Mouse (Mus musculus) heart, postnatal 14 days (tissue): ENCODE data around the gene Basp1. TPM values are rescaled to one million over a fixed set of nuclear protein-coding genes. Genes with fewer than 3 reads are reported as not detected.

Experiments
- DNase-seq, 2 experiments: peaks; one replicate each; pipeline ENCODE4 v3.0.0; 2021 to 2022
- intact Hi-C: fragments of 180-260 bp; cut with DNase I; formaldehyde crosslinking; loops from one replicate; pipeline ENCODE4 v1.15.1; 2025
- total RNA-seq, 2 experiments: library from RNA; stranded (reverse); gene quantifications; 2 replicates each; pipeline ENCODE4 v1.2.3; 2021

The Basp1 gene
- total RNA-seq, 2 experiments from 2014 or later = 3.0 to 4.2 TPM

DNA sequence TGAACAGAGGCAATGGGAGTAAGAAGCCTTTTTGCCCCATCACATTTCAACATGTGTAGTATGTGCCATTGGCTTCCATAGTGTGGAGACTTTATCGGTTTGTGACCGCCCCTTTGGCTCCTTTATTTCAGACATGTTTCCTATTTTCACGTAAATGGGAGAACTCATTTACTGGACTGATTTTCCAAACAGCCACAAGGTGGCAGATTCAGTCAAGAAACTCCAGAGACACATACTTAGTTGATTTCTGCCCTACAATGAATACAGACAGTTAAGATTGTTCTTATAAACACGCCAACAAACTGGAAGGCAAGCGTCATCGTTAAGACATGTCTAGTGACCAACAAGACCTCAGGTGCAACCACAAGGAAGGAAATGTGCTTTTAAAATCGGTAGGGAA, 15.0 kb upstream of the Basp1 start:
- intact Hi-C loops = loop anchor here (2.0 to 5.0 kb wide), 2 partner anchors 288 to 369 kb away; no protein-coding TSS in a partner anchor
- DNase-seq = peak; percentile 16 to 46

DNA sequence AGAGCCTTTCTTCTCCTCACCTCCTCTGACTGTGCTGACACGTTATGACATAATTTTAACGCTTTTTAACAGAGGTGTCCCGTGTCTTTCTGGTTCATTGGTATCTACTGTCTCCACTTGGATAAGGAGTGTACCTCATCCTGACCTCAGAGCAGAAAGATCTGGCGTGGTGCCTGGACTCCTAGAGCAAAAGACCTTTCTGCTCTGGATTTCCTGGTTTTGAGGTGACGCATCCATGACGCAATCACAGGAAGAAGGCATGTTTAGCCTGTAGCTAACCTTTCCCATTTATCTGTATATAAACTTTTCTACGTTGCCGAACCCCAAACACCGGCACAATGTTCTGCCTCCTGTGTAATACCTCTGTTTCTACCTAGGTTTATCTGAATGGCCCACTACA, 6.7 kb upstream of the Basp1 start:
- intact Hi-C loops = no loop called here
- DNase-seq = no peak

DNA sequence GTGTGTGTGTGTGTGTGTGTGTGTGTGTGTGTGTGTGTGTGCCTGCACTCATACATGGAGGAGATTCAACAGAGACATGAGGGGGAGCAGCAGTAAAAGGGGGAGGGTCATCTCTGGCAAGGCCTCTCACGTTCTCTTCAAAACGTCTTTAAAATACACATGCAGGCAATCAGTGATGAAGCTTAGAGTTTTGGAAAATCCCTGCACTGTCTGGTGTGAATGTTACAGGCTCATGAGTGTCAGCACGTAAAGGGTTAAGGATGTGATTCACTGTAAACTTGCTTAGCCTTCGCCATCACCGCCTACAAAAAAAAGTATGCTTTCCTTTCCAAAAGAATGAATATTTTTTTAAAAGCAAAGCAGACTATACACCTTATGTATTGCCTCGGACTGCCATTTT, 2.8 kb upstream of the Basp1 start:
- intact Hi-C loops = loop anchor here (10.0 kb wide), 1 partner anchor 272 kb away; no protein-coding TSS in a partner anchor
- no peak for DNase-seq

DNA sequence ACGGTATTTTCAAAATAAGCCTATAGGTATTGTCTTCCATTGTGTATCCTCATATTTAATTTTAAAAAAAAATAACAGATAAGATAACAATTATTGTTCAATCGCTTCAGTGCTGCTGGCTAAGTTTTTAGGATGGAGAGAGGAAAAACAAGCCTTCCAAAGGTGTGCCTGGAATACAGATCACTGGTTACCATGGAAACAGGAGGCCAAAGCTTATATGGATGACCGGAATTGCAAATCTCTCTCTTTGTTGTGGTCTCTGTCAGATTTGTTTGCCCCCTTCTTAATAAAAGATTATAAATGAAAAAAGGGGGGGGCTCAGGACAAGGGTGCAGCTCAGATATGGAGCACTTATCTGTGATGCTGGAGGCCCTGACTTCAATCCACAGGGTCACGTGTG, 2.4 kb upstream of the Basp1 start:
- no peak for DNase-seq
- intact Hi-C loops = loop anchor here (2.0 to 10.0 kb wide), 2 partner anchors 271 to 827 kb away; no protein-coding TSS in a partner anchor

DNA sequence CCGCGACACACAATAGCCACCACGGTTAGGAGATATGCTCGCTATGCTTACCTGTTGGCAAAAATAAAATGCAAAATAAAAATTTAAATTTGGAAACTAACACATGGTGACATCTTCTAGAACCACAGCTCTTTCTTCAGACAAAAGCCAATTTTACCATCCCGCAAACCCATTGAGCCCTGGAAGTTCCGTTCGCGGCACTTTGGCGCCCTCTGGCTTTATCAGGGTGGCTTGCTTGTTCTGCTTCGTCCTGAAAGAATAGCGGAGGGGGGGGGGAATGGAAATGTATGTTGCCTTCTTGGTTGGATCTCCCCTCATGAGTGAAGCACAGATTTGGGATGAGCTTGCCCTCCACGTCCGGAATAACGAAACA, 1.2 kb upstream of the Basp1 start:
- intact Hi-C loops = loop anchor here (2.0 to 10.0 kb wide), 4 partner anchors 270 to 826 kb away; no protein-coding TSS in a partner anchor
- DNase-seq = peak; percentile 82 to 87

DNA sequence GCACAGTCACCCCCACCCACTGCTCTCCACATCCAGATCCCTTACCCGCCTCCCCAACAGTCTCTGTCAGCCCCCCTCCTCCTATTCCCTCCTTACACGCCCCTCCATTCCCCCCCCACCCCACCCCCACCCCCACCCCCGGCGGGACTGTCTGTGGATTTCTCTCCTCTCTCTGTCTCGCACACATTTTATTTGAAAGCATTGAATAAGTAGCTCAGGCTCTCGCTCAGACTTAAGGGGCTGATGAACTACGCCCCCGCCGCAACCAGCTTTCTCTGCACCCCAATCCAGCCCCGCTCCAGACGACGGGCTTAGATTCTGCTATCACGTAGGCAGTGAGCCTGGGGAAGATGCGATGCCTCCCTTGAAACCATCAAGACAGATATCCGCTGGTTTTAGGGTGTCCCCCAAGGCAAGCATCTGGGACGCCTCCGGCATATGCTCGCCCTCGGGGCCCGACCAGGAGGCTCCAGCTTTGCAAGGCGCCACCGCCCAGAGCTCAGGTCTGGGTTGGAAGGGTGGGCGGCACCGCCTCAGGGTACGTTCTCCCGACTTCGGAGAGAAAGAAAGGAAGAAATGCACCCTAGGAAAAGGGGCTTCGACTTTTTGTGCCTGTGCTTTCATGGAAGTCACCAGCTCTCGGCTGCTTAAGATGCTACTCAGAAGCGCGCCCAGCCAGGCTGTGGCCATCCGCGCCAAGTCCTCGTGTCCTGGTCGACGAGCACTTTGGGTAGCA, 615 bp upstream of the Basp1 start:
- intact Hi-C loops = loop anchor here (2.0 to 10.0 kb wide), 4 partner anchors 269 to 825 kb away; no protein-coding TSS in a partner anchor
- DNase-seq = no peak

DNA sequence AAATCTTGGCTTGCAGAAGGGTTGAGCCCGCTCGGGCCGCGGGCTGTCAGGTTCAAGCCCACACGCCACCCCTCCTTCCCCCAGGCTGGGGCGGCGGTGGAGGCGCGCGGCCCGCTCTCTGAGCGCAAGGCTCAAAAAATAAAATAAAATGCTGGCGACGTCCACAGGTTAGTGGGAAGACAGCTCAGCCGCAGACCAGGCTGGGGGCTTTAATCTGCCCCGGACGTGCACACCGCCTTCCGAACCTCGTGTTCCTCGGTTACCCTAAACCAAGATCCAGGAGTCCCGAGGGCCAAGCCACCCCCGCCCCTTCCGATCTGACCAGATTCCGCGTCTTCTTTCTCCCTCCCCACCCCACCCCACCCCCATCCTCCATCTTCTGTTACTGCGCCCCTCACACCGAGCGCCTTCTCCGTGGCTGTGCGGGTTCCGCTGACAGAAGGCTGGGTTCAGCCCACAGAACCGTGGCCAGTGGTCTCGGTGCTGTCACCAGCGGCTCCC, 753 bp downstream of the Basp1 start:
- peak in 1 of 2 experiments; percentile 9 for DNase-seq
- intact Hi-C loops = loop anchor here (5.0 to 10.0 kb wide), 3 partner anchors 268 to 691 kb away; no protein-coding TSS in a partner anchor

DNA sequence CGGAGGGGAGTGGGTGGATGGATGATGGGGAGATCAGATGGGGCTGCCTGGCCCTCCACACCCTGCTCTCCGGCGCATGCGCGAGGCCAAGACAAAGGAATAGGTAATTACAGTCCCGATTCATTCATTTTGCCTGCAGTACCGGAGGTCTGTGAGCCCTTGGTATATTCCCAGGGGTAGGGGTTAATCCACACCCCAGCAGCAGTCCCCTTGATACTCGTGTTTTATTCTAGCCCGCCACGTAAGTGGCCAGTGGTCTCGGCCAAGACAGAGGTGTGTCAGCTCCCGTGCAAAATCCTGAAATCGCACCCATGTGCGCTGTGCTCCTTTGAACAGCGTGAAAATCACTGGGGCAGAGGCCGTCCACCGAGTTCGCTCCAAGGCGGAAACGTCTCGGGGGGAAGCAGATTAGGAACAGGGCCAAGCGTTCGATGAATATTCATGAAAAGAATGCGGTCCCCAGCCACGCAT, 1.4 kb downstream of the Basp1 start:
- intact Hi-C loops = loop anchor here (5.0 to 10.0 kb wide), 3 partner anchors 267 to 690 kb away; no protein-coding TSS in a partner anchor
- peak; percentile 22 to 23 for DNase-seq

DNA sequence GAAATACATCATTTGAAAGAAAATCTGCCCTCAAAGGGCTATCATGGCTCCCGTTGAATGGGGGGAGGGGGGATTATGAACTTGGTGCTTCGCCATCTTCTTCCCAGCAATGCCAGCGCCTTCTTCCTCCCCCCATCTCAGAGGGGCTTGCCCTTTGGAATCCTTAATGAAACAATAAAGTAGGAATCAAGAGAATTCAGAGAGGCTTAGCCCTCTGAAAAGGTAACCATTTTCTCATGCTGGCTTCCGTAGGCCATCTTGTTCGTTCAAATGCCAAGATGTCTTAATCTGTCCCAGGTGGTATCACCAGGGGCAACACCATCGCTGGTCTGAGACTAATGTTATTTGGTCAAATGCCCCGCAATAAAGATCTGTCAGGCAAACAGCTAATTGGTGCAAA, 2.1 kb downstream of the Basp1 start:
- no peak for DNase-seq
- intact Hi-C loops = loop anchor here (5.0 to 10.0 kb wide), 3 partner anchors 267 to 689 kb away; no protein-coding TSS in a partner anchor

DNA sequence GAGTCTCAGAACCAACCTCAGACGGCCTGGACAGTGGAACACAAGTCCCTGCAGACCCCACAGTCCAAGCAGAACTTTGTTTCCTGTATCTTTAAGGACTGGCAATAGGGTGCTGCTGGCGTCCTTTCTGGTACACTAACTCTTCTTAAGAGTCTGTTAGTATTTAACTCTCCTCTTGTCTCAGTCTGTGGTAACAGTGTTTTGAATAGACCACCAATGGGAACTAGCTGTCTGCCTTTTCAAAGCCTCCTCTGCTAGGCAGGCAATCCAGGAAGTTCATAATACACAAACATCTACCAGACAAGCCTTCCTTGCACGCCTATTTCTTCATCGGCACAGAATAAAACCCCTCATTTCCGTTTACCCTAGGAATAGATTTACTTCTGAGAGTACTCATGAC, 7.6 kb downstream of the Basp1 start:
- intact Hi-C loops = no loop called here
- DNase-seq = no peak

DNA sequence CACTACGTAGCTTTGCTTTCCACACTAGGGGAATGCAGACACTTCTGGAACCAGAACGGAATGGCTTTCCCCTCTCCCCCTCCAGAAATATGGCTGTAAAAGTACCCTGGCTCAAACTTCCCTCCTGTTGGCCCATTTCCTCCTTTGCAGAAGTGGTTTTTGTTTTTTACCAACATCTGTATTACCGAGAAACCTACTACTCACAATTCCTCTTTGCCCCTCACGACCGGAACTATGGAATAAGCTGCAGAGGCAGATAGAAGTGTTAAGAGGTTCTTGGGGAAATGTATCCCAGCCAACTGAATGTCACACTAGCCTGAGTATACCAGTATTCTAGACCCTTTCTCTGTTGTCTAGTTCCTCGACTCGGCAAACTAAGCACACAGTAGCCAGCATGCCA, 9.7 kb downstream of the Basp1 start:
- DNase-seq = no peak
- intact Hi-C loops = no loop called here

DNA sequence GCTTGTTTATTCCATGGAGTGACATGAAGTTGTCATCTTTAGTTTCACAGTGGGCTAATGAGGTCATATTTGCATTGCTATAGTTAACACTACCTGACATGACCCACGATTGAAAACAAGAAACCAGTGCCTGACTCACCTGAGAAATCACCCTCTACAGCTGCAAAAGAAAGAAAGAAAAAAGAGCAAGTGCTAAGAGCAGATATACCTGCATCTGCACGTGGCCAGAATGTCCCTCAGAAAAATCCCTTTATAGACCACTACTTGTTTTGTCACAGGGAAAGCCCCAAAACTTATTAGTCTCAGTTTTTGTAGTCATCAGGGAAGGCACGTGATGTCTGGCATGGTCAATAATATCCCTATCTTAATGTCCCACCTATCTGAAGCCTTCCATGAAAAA, 11.6 kb downstream of the Basp1 start:
- intact Hi-C loops = no loop called here
- no peak for DNase-seq

DNA sequence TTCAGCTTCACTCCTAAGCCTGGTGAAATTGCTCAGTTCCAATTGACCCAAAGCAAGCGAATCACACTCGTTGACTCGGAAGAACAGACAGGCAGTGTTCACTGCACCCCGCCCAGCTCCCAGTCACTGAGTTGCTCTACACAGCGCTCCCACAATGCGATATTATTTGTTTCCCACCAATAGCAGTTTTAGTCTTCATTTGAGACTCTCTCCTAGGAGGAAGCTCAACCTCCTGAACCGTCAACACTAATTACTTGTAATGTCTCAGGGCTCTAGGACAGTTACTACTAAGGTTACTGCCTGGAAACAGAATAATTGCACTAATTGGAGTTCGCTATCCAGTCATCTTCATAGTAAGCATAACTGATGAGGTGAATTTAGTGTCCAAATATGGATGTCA, 13.3 kb downstream of the Basp1 start:
- intact Hi-C loops = no loop called here
- DNase-seq = no peak

DNA sequence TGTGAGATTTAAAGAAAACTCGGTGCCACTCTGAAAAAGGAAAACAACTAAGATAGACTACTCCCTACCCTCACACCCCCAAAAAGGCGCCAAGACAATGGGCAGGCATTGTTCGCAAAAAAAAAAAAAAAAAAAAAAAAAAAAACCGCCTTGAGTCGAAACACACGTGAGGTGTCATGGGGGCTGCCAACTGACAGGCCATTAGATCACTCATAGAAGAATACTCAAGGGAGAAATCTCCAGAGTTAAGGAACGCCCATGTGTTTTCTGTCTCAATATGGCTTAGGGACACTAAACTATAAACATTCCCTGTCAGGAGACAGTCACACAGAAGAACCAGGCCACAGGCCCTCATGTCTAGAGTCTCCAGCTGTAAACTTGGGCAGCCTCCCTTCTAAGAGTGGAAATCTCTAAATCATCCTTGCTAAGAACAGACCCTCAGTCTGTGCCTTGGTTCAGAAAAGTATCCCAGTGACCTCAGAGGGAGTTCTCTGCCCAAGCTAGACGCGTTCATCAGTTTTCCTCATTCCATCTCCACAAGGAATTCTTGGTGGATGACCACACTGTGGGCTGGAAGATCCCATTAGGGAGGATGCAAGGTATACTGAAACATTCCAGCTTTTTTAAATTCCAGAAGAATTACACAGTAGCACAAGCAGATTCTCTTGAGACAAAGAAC, 17.5 kb downstream of the Basp1 start:
- intact Hi-C loops = no loop called here
- DNase-seq = no peak

DNA sequence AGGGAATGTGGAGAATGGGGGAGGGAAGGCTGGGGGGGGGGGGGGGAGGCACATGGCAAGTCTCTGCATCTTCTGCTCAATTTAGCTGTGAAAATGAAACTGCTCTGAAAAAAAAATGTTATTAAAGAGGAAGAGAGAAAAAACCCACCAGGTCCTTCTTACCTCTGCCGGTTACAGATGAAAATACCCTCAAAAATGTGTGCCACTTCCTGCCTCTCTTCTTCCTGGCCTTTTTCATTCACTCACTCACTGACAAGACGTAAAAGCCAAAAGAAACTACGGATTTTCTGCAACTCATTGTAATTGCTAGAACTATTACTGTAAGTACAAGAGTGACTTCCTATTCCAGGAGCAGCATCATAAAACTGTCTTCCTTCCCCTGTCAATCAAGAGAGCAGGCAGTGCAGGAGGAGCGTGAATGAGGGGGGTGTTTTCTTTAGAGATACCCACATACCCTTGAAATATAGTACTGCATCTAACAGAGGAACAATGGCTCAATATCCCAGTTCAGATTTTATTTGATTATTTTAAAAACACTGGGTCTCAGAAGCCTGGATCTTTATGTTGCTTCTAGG, 21.0 kb downstream of the Basp1 start:
- intact Hi-C loops = no loop called here
- DNase-seq = no peak

DNA sequence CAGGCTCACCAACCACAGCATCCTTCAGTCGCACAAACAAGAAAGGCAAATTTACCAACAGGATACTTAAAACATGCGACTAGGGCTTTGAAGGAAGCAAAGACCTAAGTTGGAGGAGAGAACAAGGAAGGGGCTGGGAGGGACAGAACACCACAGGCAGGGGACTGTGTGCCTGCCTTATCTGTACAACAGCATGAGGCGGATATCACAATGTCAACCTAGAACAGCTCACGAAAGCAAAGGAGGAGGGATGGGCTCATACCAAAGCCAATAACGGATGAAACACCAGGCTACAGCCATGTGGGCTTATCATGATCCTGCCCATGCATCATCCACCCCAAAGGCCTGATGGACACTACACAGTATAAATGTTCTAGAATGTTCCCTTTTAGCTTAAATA, 22.4 kb downstream of the Basp1 start:
- no peak for DNase-seq
- intact Hi-C loops = no loop called here

DNA sequence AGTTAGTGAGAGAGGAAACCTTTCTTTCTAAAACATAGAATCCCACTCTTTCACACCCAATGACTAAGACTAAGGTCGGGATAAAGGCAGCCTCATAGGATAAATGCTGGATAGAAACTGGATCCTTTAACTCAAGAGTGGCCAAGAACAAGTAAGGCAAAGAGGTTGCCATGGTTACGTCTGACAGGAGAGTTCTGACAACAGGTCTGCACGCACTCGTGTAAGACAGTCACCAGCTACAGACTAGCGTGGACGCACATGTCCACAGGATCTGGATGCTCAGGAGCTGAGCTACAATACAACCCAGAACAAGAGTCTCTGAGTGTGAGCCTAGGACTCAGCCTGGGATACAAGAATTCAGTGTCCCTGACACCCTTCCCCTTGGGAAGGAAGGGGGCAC, 26.0 kb downstream of the Basp1 start:
- no peak for DNase-seq
- intact Hi-C loops = no loop called here

DNA sequence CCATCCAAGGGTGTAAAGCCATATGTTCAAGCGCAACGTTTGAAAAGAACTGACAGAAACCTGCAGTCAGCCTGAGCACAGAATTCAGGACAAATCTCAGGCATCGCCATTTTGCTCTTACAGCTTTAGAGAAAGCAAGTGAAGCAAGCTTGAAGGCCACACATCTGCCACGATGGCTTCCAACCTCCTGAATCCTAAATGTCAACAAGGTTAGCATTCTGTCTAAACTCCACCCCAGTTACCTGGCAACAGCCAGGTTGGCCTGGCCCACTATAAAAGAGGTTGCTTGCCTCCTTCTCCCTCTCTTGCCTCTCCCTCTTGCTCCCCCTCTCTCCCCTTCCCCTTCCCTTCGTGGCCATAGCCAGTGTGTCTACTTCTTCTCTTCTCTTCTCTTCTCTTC, 33.5 kb downstream of the Basp1 start:
- intact Hi-C loops = no loop called here

DNA sequence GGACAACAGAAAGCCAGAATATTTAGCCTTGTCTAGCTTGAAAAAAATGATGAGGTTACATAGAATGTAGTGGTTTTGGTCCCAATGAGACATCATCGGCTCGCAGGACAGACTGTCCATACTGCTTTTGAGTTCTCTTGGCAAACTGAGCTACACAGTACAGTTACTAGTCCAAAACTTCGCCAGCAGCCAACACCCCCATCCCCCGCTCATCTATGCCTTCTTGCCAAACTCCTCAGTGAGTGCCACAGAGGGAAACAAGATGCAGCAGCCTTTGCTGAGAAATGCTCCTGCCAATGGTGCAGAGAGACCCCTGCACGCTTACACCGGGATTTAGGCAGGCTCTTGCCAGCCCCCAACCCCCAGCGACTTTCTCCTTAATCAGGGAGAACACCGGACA, 34.9 kb downstream of the Basp1 start:
- intact Hi-C loops = no loop called here

More for the DNA sequence above, 33.5 kb downstream of the Basp1 start:
- DNase-seq = no peak

DNA sequence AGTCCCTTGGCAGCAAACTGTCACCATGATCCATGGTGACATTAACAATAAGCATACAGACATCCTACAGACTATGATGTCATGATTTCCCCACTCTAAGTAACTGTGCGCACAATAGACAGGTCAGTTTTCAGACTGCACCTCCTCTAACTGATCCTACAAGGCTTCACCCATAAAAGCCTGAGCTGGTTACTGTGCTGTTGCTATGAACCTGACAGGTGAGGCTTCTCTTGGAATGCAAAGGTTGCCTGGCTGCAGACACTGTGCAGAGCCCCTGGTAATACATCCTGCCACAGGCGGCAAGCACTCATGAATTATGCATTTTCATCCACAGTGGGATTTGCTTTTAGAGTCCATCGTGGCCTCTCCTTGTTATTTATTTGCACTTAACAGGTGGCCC, 36.6 kb downstream of the Basp1 start:
- intact Hi-C loops = no loop called here
- no peak for DNase-seq

More for the DNA sequence above, 34.9 kb downstream of the Basp1 start:
- DNase-seq = no peak

DNA sequence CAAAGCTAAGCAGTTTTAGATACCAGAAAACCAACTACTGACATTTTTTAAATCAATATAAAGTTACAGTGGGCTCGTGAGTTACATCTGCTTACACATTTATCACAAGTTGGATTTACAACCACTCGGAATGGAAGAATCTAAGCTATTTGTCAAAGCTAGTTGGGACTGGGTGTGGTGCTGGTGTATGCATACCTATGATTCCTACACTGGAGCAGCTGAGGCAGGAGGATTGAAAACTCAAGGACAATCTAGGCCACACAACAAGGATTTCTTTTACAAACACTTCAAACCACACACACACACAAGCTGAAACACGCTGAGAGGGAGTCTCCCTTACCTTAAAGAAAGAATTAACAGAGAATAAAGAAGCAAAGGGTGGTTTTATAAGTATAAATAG, 40.1 kb downstream of the Basp1 start:
- intact Hi-C loops = no loop called here

More for the DNA sequence above, 40.1 kb downstream of the Basp1 start:
- DNase-seq = no peak
